Mouse (Mus musculus) MEL (cell line): ENCODE measurements around the gene Ezh1. TPM values are rescaled to one million over a fixed set of nuclear protein-coding genes. Genes with fewer than 3 reads are reported as not detected.

Source experiments
- DNase-seq: peaks from one replicate; pipeline ENCODE4 v3.0.0; 2011; ENCODE audit warnings: low read depth, low spot score
- H3K27ac ChIP-seq: 2 replicates; pipeline ENCODE4 v1.5.1; 2012; ENCODE audit warnings: low read depth, mild to moderate bottlenecking, control low read depth, low read length, moderate library complexity; ENCODE audit not compliant: control insufficient read depth
- H3K27me3 ChIP-seq, 2 experiments: fragments of 150-350 bp in 1 of 2; sonication (generic) in 1 of 2; 2 replicates each; pipeline ENCODE4 v1.6.1; 2012; ENCODE audit warnings: low read length in 2 of 2, mild to moderate bottlenecking in 2 of 2, improper control_type of control experiment in 1 of 2, moderate library complexity in 1 of 2; ENCODE audit not compliant: insufficient read depth in 2 of 2, control insufficient read depth in 1 of 2
- H3K36me3 ChIP-seq, 2 experiments: 2 replicates each; pipeline ENCODE4 v1.6.1; 2012 to 2014; ENCODE audit warnings: low read length in 2 of 2, improper control_type of control experiment in 1 of 2, inconsistent platforms in 1 of 2, mild to moderate bottlenecking in 1 of 2; ENCODE audit not compliant: insufficient read depth in 2 of 2, control insufficient read depth in 1 of 2
- H3K4me1 ChIP-seq, 2 experiments: fragments of 150-350 bp in 1 of 2; sonication (generic) in 1 of 2; 2 replicates each; pipeline ENCODE4 v1.6.1; 2012; ENCODE audit warnings: low read length in 2 of 2, improper control_type of control experiment in 1 of 2, mild to moderate bottlenecking in 1 of 2; ENCODE audit not compliant: insufficient read depth in 2 of 2, control insufficient read depth in 1 of 2
- H3K4me3 ChIP-seq, 2 experiments: fragments of 150-350 bp in 1 of 2; sonication (generic) in 1 of 2; 2 replicates each; pipeline ENCODE4 v1.5.1; 2012; ENCODE audit warnings: low read depth in 2 of 2, low read length in 2 of 2, mild to moderate bottlenecking in 2 of 2, moderate library complexity in 2 of 2, control low read depth in 1 of 2, improper control_type of control experiment in 1 of 2; ENCODE audit not compliant: control insufficient read depth in 1 of 2, insufficient read depth in 1 of 2
- H3K79me2 ChIP-seq: 2 replicates; pipeline ENCODE4 v1.6.1; 2012; ENCODE audit warnings: mild to moderate bottlenecking, low read length, moderate library complexity; ENCODE audit not compliant: control insufficient read depth, poor library complexity, insufficient read depth
- H3K9ac ChIP-seq: 2 replicates; pipeline ENCODE4 v1.6.1; 2012; ENCODE audit warnings: low read depth, mild to moderate bottlenecking, control low read depth, low read length, moderate library complexity; ENCODE audit not compliant: control insufficient read depth, poor library complexity, severe bottlenecking
- H3K9me3 ChIP-seq: fragments of 150-350 bp; sonication (generic); replicated peaks from 2 replicates; pipeline ENCODE4 v1.6.1; 2012; ENCODE audit warnings: mild to moderate bottlenecking, low read length, improper control_type of control experiment, moderate library complexity; ENCODE audit not compliant: insufficient read depth
- CHD1 ChIP-seq: IDR thresholded peaks from 2 replicates; pipeline ENCODE4 v1.6.1; 2012; ENCODE audit warnings: low read depth, mild to moderate bottlenecking, inconsistent platforms, low read length, improper control_type of control experiment
- CTCF ChIP-seq, 3 experiments: IDR thresholded peaks in 2 of 3; conservative IDR thresholded peaks in 1 of 3; 2 replicates each; pipeline ENCODE4 v1.5.1; 2011 to 2012; ENCODE audit warnings: low read length in 3 of 3, low read depth in 2 of 3, mild to moderate bottlenecking in 2 of 3, improper control_type of control experiment in 1 of 3, inconsistent platforms in 1 of 3, mixed read lengths in 1 of 3, moderate library complexity in 1 of 3; ENCODE audit not compliant: control insufficient read depth in 1 of 3, insufficient read depth in 1 of 3, poor library complexity in 1 of 3, severe bottlenecking in 1 of 3
- ELF1 ChIP-seq: IDR thresholded peaks from 2 replicates; pipeline ENCODE4 v1.6.1; 2014; ENCODE audit warnings: low read depth, mild to moderate bottlenecking, inconsistent platforms, low read length, improper control_type of control experiment, moderate library complexity
- EP300 ChIP-seq, 2 experiments: IDR thresholded peaks; 2 replicates each; pipeline ENCODE4 v1.6.1; 2011; ENCODE audit warnings: improper control_type of control experiment in 2 of 2, low read length in 2 of 2, low read depth in 1 of 2, mild to moderate bottlenecking in 1 of 2
- GATA1 ChIP-seq: IDR thresholded peaks from 2 replicates; pipeline ENCODE4 v1.6.1; 2011; ENCODE audit warnings: low read depth, low read length, improper control_type of control experiment
- MAX ChIP-seq: IDR thresholded peaks from 2 replicates; pipeline ENCODE4 v1.6.1; 2011; ENCODE audit warnings: low read length, improper control_type of control experiment
- MAZ ChIP-seq: IDR thresholded peaks from 2 replicates; pipeline ENCODE4 v1.6.1; 2012; ENCODE audit warnings: low read depth, mild to moderate bottlenecking, inconsistent platforms, low read length, improper control_type of control experiment
- MEF2A ChIP-seq: IDR thresholded peaks from 2 replicates; pipeline ENCODE4 v1.6.1; 2014; ENCODE audit warnings: low read depth, mild to moderate bottlenecking, inconsistent platforms, low read length, improper control_type of control experiment; ENCODE audit not compliant: poor library complexity, insufficient replicate concordance, severe bottlenecking; ENCODE audit errors: extremely low read depth
- NRF1 ChIP-seq: IDR thresholded peaks from 2 replicates; pipeline ENCODE4 v1.6.1; 2014; ENCODE audit warnings: low read depth, mild to moderate bottlenecking, inconsistent platforms, low read length, improper control_type of control experiment, moderate library complexity; ENCODE audit not compliant: poor library complexity, insufficient read depth, severe bottlenecking
- SIN3A ChIP-seq: IDR thresholded peaks from 2 replicates; pipeline ENCODE4 v1.6.1; 2012; ENCODE audit warnings: low read length, improper control_type of control experiment, inconsistent platforms
- TBP ChIP-seq: IDR thresholded peaks from 2 replicates; pipeline ENCODE4 v1.8.0; 2011; ENCODE audit warnings: low read depth, low read length, improper control_type of control experiment
- UBTF ChIP-seq: IDR thresholded peaks from 2 replicates; pipeline ENCODE4 v1.6.1; 2012; ENCODE audit warnings: low read depth, mild to moderate bottlenecking, inconsistent platforms, low read length, improper control_type of control experiment, moderate library complexity, borderline replicate concordance; ENCODE audit not compliant: insufficient read depth
- USF2 ChIP-seq, 2 experiments: IDR thresholded peaks; 2 replicates each; pipeline ENCODE4 v1.6.1; 2011 to 2012; ENCODE audit warnings: improper control_type of control experiment in 2 of 2, low read length in 2 of 2, borderline replicate concordance in 1 of 2, inconsistent platforms in 1 of 2, low read depth in 1 of 2, mild to moderate bottlenecking in 1 of 2; ENCODE audit not compliant: insufficient read depth in 1 of 2
- ZNF384 ChIP-seq: IDR thresholded peaks from 2 replicates; pipeline ENCODE4 v1.6.1; 2012; ENCODE audit warnings: low read depth, mild to moderate bottlenecking, inconsistent platforms, low read length, improper control_type of control experiment
- polyA plus RNA-seq, 2 experiments: library from polyadenylated mRNA; stranded (reverse) in 1 of 2; unstranded in 1 of 2; fragments of >175 nt in 1 of 2; fragments of >200 nt in 1 of 2; gene quantifications; 2 replicates each; pipeline versions ENCODE4 v1.2.1 to v1.2.4; 2012; ENCODE audit warnings: low replicate concordance in 2 of 2, low read depth in 1 of 2; ENCODE audit not compliant: insufficient read length in 2 of 2, insufficient read depth in 1 of 2, missing spikeins in 1 of 2
- total RNA-seq: library from RNA; depleted of rRNA; stranded (reverse); fragments of 300-350 nt; gene quantifications from 2 replicates; pipeline ENCODE4 v1.2.3, GENCODE M21; 2012

Ezh1 gene
- total and polyA plus RNA-seq, 3 experiments: 5.0 to 8.4 TPM; not detected in 1

DNA sequence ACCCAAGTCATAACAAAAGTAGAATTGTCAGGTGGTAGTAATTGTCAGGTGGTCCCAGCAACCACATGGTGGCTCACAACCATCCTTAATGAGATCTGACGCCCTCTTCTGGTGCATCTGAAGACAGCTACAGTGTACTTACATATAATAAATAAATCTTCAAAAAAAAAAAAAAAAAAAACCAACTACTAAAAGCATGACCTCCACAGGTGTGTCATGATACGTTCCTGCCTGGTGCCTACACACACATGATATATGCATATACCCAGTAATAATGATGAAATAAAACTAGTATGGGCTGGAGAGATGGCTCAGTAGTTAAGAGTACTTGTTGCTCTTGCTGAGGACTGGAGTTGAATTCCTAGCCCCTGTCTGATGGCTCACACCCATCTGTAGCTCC lies 75.2 kb downstream of the Ezh1 start:
- no peak overlapping the region for H3K4me3 ChIP-seq
- H3K9ac ChIP-seq: no peak overlapping the region
- no peak for DNase-seq
- no peaks in the 10 kb centered on the region; a peak in 3 of 4 replicates for H3K27me3 ChIP-seq
- H3K9me3 ChIP-seq: no peaks in the 10 kb centered on the region
- TF ChIP-seq CTCF (IDR thresholded peaks at IDR 0.05 in 2 of 3, conservative IDR thresholded peaks at IDR 0.05 in 1 of 3; ENCODE audit: control insufficient read depth in 1 of 3, insufficient read depth in 1 of 3, low read depth in 2 of 3, low read length in 3 of 3, poor library complexity in 1 of 3, severe bottlenecking in 1 of 3) (peak in 1 of 3 experiments; percentile 21; a peak in 1 of 6 replicates), ZNF384 (peak; percentile 82), CHD1 (no peak)
- TF ChIP-seq, all 39 proteins: peak for 2
- no peaks in the 10 kb centered on the region; a peak in 1 of 4 replicates for H3K36me3 ChIP-seq
- H3K4me1 ChIP-seq: peaks cover 3 to 9% of the 10 kb centered on the region in 2 experiments; a peak in 2 of 4 replicates
- H3K79me2 ChIP-seq: no peaks in the 10 kb centered on the region
- H3K27ac ChIP-seq: no peak overlapping the region

GRCm38 (mm10) chr11:101149178-101150105 lies 76.8 kb downstream of the Ezh1 start:
- Histone ChIP-seq H3K4me3 (no peak overlapping the region), H3K4me1 (peaks cover 3 to 9% of the 10 kb centered on the region in 2 experiments; a peak in 2 of 4 replicates), H3K9ac (no peak overlapping the region), H3K9me3 (no peaks in the 10 kb centered on the region), H3K36me3 (no peaks in the 10 kb centered on the region; a peak in 1 of 4 replicates), H3K27ac (no peak overlapping the region), H3K27me3 (no peaks in the 10 kb centered on the region; a peak in 4 of 4 replicates), H3K79me2 (no peaks in the 10 kb centered on the region)
- DNase-seq: peak; percentile 82
- TF ChIP-seq UBTF (no peak), ZNF384 (0 out of 2 replicates have a peak, but pooled peaks have one; percentile 12), TBP (0 out of 2 replicates have a peak, but pooled peaks have one; percentile 39), EP300 (IDR thresholded peaks at IDR 0.05; ENCODE audit: low read depth in 1 of 2, low read length in 2 of 2) (peak in 1 of 2 experiments; percentile 14; a peak in 1 of 4 replicates), MEF2A (no peak), USF2 (IDR thresholded peaks at IDR 0.05; ENCODE audit: borderline replicate concordance in 1 of 2, insufficient read depth in 1 of 2, low read depth in 1 of 2, low read length in 2 of 2) (no peak)

- no peak for DNase-seq
- Histone ChIP-seq H3K4me3 (no peak overlapping the region), H3K27me3 (no peaks in the 10 kb centered on the region; a peak in 4 of 4 replicates), H3K36me3 (no peaks in the 10 kb centered on the region; a peak in 1 of 4 replicates), H3K4me1 (peaks cover 3 to 11% of the 10 kb centered on the region in 2 experiments; a peak in 2 of 4 replicates), H3K9me3 (no peaks in the 10 kb centered on the region), H3K9ac (no peak overlapping the region), H3K79me2 (no peaks in the 10 kb centered on the region), H3K27ac (no peak overlapping the region)
- TF ChIP-seq NRF1 (no peak), MAZ (no peak), SIN3A (no peak), ELF1 (no peak), MAX (no peak), GATA1 (peak; percentile 68)
Measured at GRCm38 (mm10) chr11:101148751-101149150, 77.5 kb downstream of the Ezh1 start.
